Mouse (Mus musculus) monocyte, adult 2 months (primary cell): Measurements from ENCODE around the gene Gpha2.

Experiments used
- DNase-seq, 2 experiments: peaks; one replicate each; pipeline ENCODE4 v3.0.0; 2022; ENCODE audit warnings: low spot score in 2 of 2, low read depth in 1 of 2

Gene Gpha2

DNA sequence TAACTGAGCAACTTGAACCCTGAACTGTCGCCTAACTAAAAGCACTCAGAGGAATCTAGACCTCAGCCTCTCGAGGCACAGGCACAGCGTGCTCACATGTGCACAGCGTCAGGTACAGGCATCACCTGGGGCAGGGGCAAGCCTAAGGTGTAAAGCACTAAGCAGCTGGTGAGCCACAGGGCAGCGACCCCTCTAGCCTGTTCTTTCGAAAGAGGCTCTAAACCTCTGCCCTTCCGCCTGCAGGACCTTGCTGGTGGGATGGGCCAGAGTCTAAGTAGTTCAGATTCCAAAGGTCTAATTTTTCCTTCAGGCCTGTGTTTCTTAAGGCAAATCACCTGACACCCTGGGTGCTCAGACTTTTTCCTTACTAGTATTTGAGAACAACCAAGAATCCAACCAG lies 45.9 kb downstream of the Gpha2 start:
- DNase-seq: no peak

GRCm38 (mm10) chr19:6272738-6273137 lies 46.6 kb downstream of the Gpha2 start:
- no peak for DNase-seq

DNA sequence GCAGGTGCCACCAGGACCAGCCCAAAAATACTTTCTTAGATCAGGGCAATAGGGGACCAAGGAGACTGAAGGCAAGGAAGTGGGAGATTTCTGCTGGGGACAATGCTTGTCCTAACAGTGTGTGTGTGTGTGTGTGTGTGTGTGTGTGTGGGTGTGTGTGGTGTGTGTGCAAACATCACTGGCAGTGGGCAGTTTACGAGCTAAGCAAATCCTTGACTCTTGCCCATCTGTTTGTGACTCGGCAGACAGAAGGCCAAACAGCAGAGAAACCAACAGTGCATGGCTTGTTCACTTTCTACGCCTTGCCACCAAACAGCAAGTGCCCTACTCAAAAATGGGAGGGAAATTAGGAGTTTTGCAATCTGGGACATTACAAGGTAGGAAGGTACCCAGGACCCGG lies 47.4 kb downstream of the Gpha2 start:
- DNase-seq: no peak

- no peak for DNase-seq
These were observed 47.9 kb downstream of the Gpha2 start for GRCm38 (mm10) chr19:6273998-6274608.

GRCm38 (mm10) chr19:6275740-6276389 lies 49.7 kb downstream of the Gpha2 start:
- DNase-seq: peak; percentile 75 to 85

DNA sequence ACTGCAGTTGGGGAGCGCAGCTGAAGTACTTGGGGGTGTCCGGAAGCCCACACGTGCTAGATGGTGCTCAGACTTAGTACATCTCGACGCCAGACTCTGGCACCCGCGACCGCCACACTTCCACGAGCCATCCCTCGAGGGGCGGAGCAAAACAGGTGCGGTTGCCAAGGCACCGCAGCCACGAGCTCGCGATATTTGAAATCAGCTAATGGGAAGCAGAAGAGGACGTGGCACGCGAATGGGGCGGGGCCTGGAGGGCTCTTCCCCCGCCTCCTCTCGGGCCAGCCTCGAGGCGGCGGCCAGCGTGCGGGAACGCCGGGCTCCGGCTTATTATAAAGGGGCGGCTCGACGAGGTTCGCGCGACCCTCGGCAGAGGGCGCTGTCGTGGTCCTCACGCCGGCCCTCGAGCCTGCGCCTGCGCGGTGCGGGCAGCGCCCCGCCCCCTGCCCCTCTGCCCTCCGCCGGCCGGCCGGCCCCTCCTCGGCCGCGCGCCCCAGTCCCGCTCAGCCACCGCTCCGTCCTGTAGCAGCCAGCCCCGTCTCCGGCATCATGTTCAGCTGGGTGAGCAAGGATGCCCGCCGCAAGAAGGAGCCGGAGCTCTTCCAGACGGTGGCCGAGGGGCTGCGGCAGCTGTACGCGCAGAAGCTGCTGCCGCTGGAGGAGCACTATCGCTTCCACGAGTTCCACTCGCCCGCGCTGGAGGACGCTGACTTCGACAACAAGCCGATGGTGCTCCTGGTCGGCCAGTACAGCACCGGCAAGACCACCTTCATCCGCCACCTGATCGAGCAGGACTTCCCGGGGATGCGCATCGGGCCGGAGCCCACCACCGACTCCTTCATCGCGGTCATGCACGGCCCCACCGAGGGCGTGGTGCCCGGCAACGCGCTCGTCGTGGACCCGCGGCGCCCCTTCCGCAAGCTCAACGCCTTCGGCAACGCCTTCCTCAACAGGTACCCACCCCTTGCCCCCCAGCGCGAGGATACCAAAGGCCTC lies 50.5 kb downstream of the Gpha2 start, which contains the start of gene Ehd1:
Ehd1 (plus strand) TSS at position 300 of the 996 bp plus-strand sequence.
- peak; percentile 96 to 97 for DNase-seq
